Mouse (Mus musculus) large intestine, adult 2 months (tissue): Measurements from ENCODE around the gene Chrm3. TPM values are rescaled to one million over a fixed set of nuclear protein-coding genes. Genes with fewer than 3 reads are reported as not detected.

Experiments used
- DNase-seq: peaks from one replicate; pipeline ENCODE4 v3.0.0-alpha.2; 2012; ENCODE audit warnings: low read depth, low spot score
- WGBS: fragments of 180-500 bp; shearing (Covaris S2); methylation state at CpG from one replicate; pipeline ENCODE4 v1.1.7; 2018; 5-methylcytosine and 5-hydroxymethylcytosine counted together
- polyA plus RNA-seq: library from polyadenylated mRNA; depleted of rRNA; stranded (reverse); fragments of >200 nt; gene quantifications from 2 replicates; pipeline ENCODE4 v1.2.3, GENCODE M21; 2012

Gene Chrm3
- polyA plus RNA-seq, 1 experiment: 1.9 TPM

GRCm38 (mm10) chr13:10239825-10240224 lies 120.8 kb downstream of the Chrm3 start:
- no peak for DNase-seq
- 60% methylated on average over 4 of the region's 4 CpGs for WGBS

GRCm38 (mm10) chr13:10237616-10238015 lies 123.0 kb downstream of the Chrm3 start:
- WGBS: 25% methylated on average over 2 of the region's 2 CpGs
- DNase-seq: no peak

GRCm38 (mm10) chr13:10236279-10236678 lies 124.4 kb downstream of the Chrm3 start:
- DNase-seq: no peak
- WGBS: 90% methylated on average over 4 of the region's 4 CpGs

- 85% methylated on average over 5 of the region's 5 CpGs for WGBS
- DNase-seq: no peak
Observed at GRCm38 (mm10) chr13:10235391-10236169, 125.1 kb downstream of the Chrm3 start.

- WGBS: 58% methylated on average over 4 of the region's 4 CpGs
- DNase-seq: no peak
Observed at GRCm38 (mm10) chr13:10220403-10220802, 140.2 kb downstream of the Chrm3 start.

GRCm38 (mm10) chr13:10212112-10212511 lies 148.5 kb downstream of the Chrm3 start:
- no peak for DNase-seq
- WGBS: 53% methylated on average over 2 of the region's 2 CpGs

GRCm38 (mm10) chr13:10210522-10211244 lies 150.0 kb downstream of the Chrm3 start:
- DNase-seq: no peak
- 57% methylated on average over 1 of the region's 1 CpGs for WGBS

- 73% methylated on average over 6 of the region's 6 CpGs for WGBS
Observed at GRCm38 (mm10) chr13:10199206-10199956, 161.3 kb downstream of the Chrm3 start.

GRCm38 (mm10) chr13:10189829-10190228 lies 170.8 kb downstream of the Chrm3 start:
- WGBS: 54% methylated on average over 2 of the region's 2 CpGs
- no peak for DNase-seq

More at GRCm38 (mm10) chr13:10199206-10199956, 161.3 kb downstream of the Chrm3 start:
- no peak for DNase-seq

- WGBS: 82% methylated on average over 3 of the region's 3 CpGs
- no peak for DNase-seq
Observed at GRCm38 (mm10) chr13:10187926-10188325, 172.7 kb downstream of the Chrm3 start.

GRCm38 (mm10) chr13:10183837-10184236 lies 176.8 kb downstream of the Chrm3 start:
- no peak for DNase-seq
- WGBS: 78% methylated on average over 4 of the region's 4 CpGs

GRCm38 (mm10) chr13:10182756-10183155 lies 177.9 kb downstream of the Chrm3 start:
- DNase-seq: no peak
- 60% methylated on average over 2 of the region's 2 CpGs for WGBS

- no peak for DNase-seq
- WGBS: 86% methylated on average over 2 of the region's 2 CpGs
Observed at GRCm38 (mm10) chr13:10170529-10170928, 190.1 kb downstream of the Chrm3 start.

- DNase-seq: no peak
Observed at GRCm38 (mm10) chr13:10163354-10163753, 197.3 kb downstream of the Chrm3 start.

- WGBS: 78% methylated on average over 3 of the region's 3 CpGs
- DNase-seq: no peak
Observed at GRCm38 (mm10) chr13:10157496-10157895, 203.2 kb downstream of the Chrm3 start.

- DNase-seq: no peak
- WGBS: 76% methylated on average over 4 of the region's 4 CpGs
Observed at GRCm38 (mm10) chr13:10140573-10140972, 220.1 kb downstream of the Chrm3 start.

GRCm38 (mm10) chr13:10138878-10139277 lies 221.8 kb downstream of the Chrm3 start:
- WGBS: 89% methylated on average over 4 of the region's 4 CpGs

GRCm38 (mm10) chr13:10131064-10131463 lies 229.6 kb downstream of the Chrm3 start:
- 67% methylated on average over 2 of the region's 2 CpGs for WGBS

More at GRCm38 (mm10) chr13:10138878-10139277, 221.8 kb downstream of the Chrm3 start:
- no peak for DNase-seq

GRCm38 (mm10) chr13:10112211-10112610 lies 248.4 kb downstream of the Chrm3 start:
- WGBS: 49% methylated on average over 2 of the region's 2 CpGs
- DNase-seq: no peak

More at GRCm38 (mm10) chr13:10131064-10131463, 229.6 kb downstream of the Chrm3 start:
- no peak for DNase-seq

GRCm38 (mm10) chr13:10109542-10109941 lies 251.1 kb downstream of the Chrm3 start:
- DNase-seq: no peak
- WGBS: 32% methylated on average over 1 of the region's 1 CpGs
